Mouse (Mus musculus): Measurements from ENCODE around the gene Me3.

Gene Me3

GRCm38 (mm10) chr7:89903007-89903406, 270.8 kb downstream of the Me3 start:
- no peak for DNase-seq (ENCODE audit: low read depth, low spot score)

- no peak for DNase-seq (ENCODE audit: low read depth, low spot score)
Measured at GRCm38 (mm10) chr7:89903442-89904343, 271.5 kb downstream of the Me3 start, which contains the start of gene Ccdc81. TSS of gene Ccdc81 (minus strand) at chr7:89903629.

Measured in c-Kit-negative CD71-positive TER-119-positive erythroid progenitor cells, embryonic 14.5 days (primary cell).